Mouse (Mus musculus) stomach, embryonic 14.5 days (tissue): Measurements from ENCODE around the gene Slc16a5. TPM values are rescaled to one million over a fixed set of nuclear protein-coding genes. Genes with fewer than 3 reads are reported as not detected.
A peak's percentile ranks its signal among the peaks of the same experiment; 100 is the strongest.

Experiments used
- ATAC-seq: fragments of 200-750 bp; cut with Nextera tagmentation; 2 replicates; pipeline ENCODE4 v1.8.0; 2017; ENCODE audit warnings: low read depth, moderate TSS enrichment; ENCODE audit not compliant: insufficient number of reproducible peaks, insufficient read depth, low FRiP score
- H3K27ac ChIP-seq: fragments of 300-500 bp; sonication (generic); 2 replicates; pipeline ENCODE4 v1.5.1; 2014; ENCODE audit warnings: mild to moderate bottlenecking, low read length, moderate library complexity, mixed read lengths
- H3K27me3 ChIP-seq: fragments of 300-500 bp; sonication (generic); 2 replicates; pipeline ENCODE4 v1.6.1; 2014; ENCODE audit warnings: low read length, control low read depth, mixed read lengths; ENCODE audit not compliant: control insufficient read depth, insufficient read depth
- H3K36me3 ChIP-seq: fragments of 300-500 bp; sonication (generic); 2 replicates; pipeline ENCODE4 v1.6.1; 2014; ENCODE audit warnings: mild to moderate bottlenecking, control low read depth, low read length, moderate library complexity, mixed read lengths; ENCODE audit not compliant: control insufficient read depth, insufficient read depth
- H3K4me1 ChIP-seq: fragments of 300-500 bp; sonication (generic); 2 replicates; pipeline ENCODE4 v1.6.1; 2014; ENCODE audit warnings: low read length, control low read depth, mixed read lengths; ENCODE audit not compliant: control insufficient read depth, insufficient read depth
- H3K4me2 ChIP-seq: fragments of 300-500 bp; sonication (generic); replicated peaks from 2 replicates; pipeline ENCODE4 v1.6.1; 2014; ENCODE audit warnings: low read depth, low read length, control low read depth
- H3K4me3 ChIP-seq: fragments of 300-500 bp; sonication (generic); 2 replicates; pipeline ENCODE4 v1.5.1; 2014; ENCODE audit warnings: low read depth, low read length, control low read depth
- H3K9ac ChIP-seq: fragments of 300-500 bp; sonication (generic); replicated peaks from 2 replicates; pipeline ENCODE4 v1.6.1; 2014; ENCODE audit warnings: low read depth, mild to moderate bottlenecking, control low read depth, low read length, moderate library complexity, mixed read lengths
- H3K9me3 ChIP-seq: fragments of 300-500 bp; sonication (generic); 2 replicates; pipeline ENCODE4 v1.6.1; 2016; ENCODE audit warnings: low read depth, low read length, control low read depth; ENCODE audit not compliant: control insufficient read depth
- WGBS: fragments of 180-500 bp; shearing (Covaris S2); extraction: QIAGEN DNeasy Blood & Tissue Kit; methylation state at CpG from one replicate; pipeline ENCODE4 v1.1.7; 2014; 5-methylcytosine and 5-hydroxymethylcytosine counted together
- polyA plus RNA-seq: library from polyadenylated mRNA; unstranded; fragments of >200 nt; fragmentation: Nextera tagmentation; extraction: Ambion mirVana; gene quantifications from 2 replicates; pipeline ENCODE4 v1.2.1, GENCODE M21; 2014

Slc16a5 gene
- polyA plus RNA-seq, 1 experiment from 2014 or later: 0.32 TPM

DNA sequence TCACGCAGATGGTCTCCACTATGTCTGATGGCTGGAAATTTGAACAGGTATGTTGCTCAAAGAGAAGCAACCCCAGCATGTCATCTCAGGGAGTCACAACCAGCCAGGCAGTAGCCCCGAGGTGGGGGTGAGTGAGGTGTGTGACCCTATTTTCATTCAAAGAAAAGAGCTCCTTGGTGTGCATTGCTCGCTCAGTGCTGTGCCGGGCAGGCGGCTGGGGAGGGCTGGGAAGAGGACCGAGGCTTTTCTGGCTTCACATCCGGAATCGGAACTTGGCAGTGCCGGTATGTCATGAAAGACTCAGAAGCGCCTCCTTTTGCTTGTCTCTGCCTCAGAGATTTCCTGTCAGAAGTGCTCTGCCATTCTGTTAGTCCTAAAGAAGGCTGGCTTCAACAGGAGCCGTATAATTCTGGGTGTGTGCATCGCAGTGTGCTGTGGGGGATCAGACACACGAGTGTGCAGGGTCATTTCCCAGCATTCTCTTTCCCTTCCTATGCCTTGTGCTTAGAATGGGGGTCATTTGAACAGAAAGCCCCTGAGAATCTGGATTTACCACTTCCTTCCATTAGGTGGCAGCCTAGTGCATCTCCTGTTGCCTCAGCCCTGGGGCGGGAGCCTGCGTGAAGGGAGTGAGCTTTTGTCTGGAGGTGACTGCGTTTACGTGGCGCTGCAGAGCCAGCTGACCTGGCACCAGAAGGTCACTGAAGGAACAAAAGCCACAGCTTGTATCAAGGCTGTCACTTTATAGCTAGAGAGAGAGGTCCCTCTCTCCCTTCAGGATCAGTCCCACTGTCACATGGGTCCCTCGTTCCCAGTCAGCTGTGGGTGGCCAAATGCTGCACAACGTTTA is 34.6 kb upstream of the Slc16a5 start:
- 43% methylated on average over 20 of the region's 20 CpGs for WGBS
- Histone ChIP-seq H3K27ac (no peak overlapping the region), H3K36me3 (peaks cover 58% of the 10 kb centered on the region), H3K27me3 (no peaks in the 10 kb centered on the region), H3K4me1 (no peaks in the 10 kb centered on the region), H3K9me3 (no peaks in the 10 kb centered on the region), H3K9ac (no peak overlapping the region), H3K4me3 (no peak overlapping the region), H3K4me2 (no peak overlapping the region)
- no peak for ATAC-seq

DNA sequence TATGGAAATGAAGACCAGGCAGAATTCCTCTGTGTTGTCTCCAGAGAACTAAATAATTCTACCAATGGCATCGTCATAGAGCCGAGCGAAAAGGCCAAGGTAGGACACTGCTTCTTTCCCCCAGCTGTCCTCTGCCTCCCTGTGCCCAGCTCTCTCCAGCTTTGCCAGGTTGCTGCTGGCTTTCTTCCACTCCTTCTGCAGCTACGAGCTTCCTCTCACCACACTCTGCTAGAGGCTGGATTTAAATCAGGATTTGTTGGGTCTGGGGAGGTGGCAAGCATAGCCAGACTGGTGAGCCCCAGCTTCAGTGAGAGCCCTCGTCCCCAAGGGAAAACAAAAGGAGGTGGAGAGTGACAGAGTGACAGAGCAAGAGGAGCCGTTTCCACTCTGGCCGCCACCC is 33.0 kb upstream of the Slc16a5 start:
- WGBS: 88% methylated on average over 7 of the region's 7 CpGs
- no peak for ATAC-seq
- no peak overlapping the region for H3K9ac ChIP-seq
- H3K27ac ChIP-seq: no peak overlapping the region
- H3K36me3 ChIP-seq: peaks cover 56% of the 10 kb centered on the region
- no peak overlapping the region for H3K4me2 ChIP-seq
- H3K4me3 ChIP-seq: no peak overlapping the region
- H3K4me1 ChIP-seq: no peaks in the 10 kb centered on the region
- no peaks in the 10 kb centered on the region for H3K9me3 ChIP-seq
- no peaks in the 10 kb centered on the region for H3K27me3 ChIP-seq

DNA sequence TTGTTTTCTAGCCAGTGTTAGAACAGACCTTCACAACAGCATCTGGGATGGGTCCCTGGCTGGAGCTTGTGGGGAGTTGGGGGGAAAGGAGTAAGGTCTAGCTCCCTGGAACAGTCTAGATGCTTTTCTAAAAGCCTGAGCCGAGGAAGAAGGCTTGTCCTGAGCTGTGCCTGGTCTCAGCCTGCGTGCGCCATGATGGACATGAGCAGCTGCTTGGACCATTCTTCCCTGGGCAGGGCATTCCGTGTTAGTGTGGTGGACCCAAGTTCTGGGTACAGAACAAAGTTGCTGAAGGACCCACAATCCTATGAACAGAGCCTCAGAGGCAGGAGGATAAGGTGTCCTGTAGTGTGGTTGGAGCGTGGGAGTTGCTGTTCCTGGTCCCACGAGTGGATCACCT is 31.7 kb upstream of the Slc16a5 start:
- Histone ChIP-seq H3K4me3 (no peak overlapping the region), H3K9ac (no peak overlapping the region), H3K36me3 (peaks cover 51% of the 10 kb centered on the region), H3K27ac (no peak overlapping the region), H3K4me2 (no peak overlapping the region), H3K4me1 (peaks cover 4% of the 10 kb centered on the region), H3K27me3 (no peaks in the 10 kb centered on the region), H3K9me3 (no peaks in the 10 kb centered on the region)
- 94% methylated on average over 6 of the region's 6 CpGs for WGBS
- no peak for ATAC-seq

DNA sequence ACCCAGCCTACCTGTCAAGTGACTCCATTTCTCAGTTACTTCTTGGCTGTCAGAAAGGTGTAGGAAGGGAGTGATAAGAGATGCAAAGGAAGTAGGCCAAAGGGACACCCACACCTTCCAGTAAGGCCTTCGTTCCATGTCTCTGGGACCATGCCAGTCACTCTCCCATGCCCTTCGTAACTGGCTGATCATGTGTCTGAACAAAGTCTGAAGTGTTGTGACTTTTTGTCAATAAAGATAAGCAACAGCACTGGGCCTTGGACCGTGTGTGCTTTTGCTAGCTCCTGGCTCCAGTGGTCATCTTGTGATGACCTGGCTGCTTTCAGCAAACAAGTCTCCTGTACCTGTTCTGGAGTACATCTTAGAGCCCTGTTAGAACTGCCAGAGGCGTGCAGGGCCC is 29.5 kb upstream of the Slc16a5 start:
- Histone ChIP-seq H3K27me3 (no peaks in the 10 kb centered on the region), H3K27ac (no peak overlapping the region), H3K4me3 (no peak overlapping the region), H3K4me1 (peaks cover 10% of the 10 kb centered on the region), H3K36me3 (peaks cover 37% of the 10 kb centered on the region), H3K9ac (no peak overlapping the region), H3K9me3 (no peaks in the 10 kb centered on the region), H3K4me2 (no peak overlapping the region)
- no peak for ATAC-seq
- 61% methylated on average over 4 of the region's 4 CpGs for WGBS

DNA sequence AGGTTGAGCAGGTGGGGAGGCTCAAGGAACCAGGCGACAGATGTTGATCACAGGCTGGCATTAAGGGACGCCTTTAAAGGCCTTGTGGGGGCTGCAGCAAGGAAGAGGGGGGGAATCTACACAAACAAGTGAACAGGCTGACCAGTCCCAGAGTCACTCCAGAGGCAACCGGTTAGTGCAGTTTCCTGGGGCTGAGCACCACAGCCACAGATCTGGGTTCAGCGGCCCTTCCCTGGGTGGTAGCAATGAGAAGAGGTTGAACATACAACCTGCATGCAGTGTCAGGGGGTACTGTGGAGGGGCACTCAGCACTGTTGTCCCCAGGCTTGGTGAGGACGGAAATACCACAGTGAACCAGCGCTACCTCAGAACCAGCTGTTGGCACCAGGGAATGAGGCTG is 28.9 kb upstream of the Slc16a5 start:
- Histone ChIP-seq H3K4me2 (no peak overlapping the region), H3K27me3 (no peaks in the 10 kb centered on the region), H3K27ac (no peak overlapping the region), H3K36me3 (peaks cover 37% of the 10 kb centered on the region), H3K9ac (no peak overlapping the region), H3K4me1 (peaks cover 10% of the 10 kb centered on the region), H3K4me3 (no peak overlapping the region), H3K9me3 (no peaks in the 10 kb centered on the region)
- WGBS: 61% methylated on average over 6 of the region's 6 CpGs
- no peak for ATAC-seq

DNA sequence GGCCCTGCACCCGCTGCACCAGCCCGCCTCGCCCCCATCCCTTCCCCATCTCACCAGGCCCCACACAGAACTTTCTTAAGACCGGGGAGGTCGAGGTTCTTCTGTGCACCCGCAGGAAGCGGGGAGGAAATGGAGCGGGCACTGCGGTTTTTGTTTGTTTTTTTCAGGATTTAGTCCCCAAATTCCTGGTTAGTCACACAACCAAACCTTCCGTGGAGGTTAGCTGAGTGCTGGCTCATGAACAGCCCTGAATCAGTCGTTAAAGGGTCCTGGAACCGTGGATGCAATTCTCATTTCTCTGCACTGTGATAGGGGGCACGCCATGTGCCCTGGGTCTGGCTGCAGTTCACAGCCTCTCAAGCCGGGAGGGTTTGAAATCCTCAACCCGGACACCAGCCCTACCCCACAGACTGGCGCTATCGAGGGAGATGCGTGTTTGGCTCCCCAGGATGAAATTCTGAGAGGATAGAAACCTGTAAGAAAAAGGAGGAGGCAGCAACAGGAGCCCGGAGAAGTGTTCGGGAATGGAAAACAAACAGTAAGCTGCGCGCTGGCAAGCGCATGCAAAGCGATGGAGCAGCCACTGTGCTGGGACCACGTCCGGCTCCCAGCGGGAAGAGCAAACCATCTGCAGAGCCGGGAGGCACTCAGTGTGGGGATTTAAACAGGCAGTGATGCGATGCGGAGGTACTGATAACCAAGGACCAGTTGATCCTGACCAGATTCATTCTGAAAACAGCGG is 26.5 kb upstream of the Slc16a5 start:
- H3K9ac ChIP-seq: no peak overlapping the region
- peaks cover 16% of the 10 kb centered on the region for H3K36me3 ChIP-seq
- H3K4me2 ChIP-seq: peak overlapping the region; percentile 55
- peak overlapping the region; percentile 20 for H3K4me3 ChIP-seq
- WGBS: 4% methylated on average over 31 of the region's 31 CpGs
- no peak; the same call in 1 of the 2 replicates for ATAC-seq
- H3K27me3 ChIP-seq: no peaks in the 10 kb centered on the region
- H3K4me1 ChIP-seq: peaks cover 10% of the 10 kb centered on the region
- no peak overlapping the region for H3K27ac ChIP-seq
- H3K9me3 ChIP-seq: no peaks in the 10 kb centered on the region

DNA sequence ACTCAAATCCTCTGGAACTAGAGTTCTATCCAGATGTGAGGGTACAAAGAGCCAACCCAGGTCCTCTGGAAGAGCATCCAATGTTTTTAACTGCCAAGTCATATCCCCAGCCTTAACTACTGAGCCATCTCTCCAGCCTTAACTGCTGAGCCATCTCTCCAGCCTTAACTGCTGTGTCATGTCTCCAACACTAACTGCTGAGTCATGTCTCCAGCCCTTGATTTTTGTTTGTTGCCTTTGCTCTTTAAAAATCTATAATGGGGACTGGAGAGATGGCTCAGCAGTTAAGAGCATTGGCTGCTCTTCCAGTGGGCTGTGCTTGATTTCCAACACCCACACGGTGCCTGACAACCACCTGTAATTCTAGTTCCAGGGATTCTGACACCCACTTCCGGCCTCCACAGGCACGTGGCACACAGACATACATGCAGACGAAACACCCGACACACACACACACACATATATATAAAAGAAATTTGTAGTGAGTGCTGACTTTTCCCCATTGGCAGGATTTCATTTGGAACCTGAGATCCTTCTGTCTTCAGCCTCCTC is 24.6 kb upstream of the Slc16a5 start:
- H3K27me3 ChIP-seq: no peaks in the 10 kb centered on the region
- no peak overlapping the region for H3K27ac ChIP-seq
- no peaks in the 10 kb centered on the region for H3K36me3 ChIP-seq
- H3K9ac ChIP-seq: no peak overlapping the region
- 77% methylated on average over 5 of the region's 5 CpGs for WGBS
- H3K4me2 ChIP-seq: no peak overlapping the region
- no peak for ATAC-seq
- peaks cover 10% of the 10 kb centered on the region for H3K4me1 ChIP-seq
- no peak overlapping the region for H3K4me3 ChIP-seq
- no peaks in the 10 kb centered on the region for H3K9me3 ChIP-seq

DNA sequence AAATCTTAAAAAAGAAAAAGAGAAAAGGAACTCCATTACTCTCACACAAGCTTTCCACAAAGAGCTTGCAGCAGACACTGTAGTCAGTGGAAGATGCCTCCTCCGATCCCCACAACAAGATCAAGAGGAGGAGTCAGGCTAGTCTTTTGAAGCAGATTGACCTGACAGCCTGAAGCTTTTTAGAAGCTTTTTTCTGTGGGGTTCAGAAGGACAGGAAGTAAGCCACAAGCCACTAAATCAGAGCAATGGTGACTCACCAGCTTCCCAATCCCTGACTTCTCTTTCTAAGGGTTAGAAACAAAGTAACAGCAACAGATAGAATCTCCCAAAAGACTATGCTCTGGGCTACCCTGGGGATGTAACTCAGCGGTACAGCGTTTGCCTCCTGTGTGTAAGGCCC is 22.9 kb upstream of the Slc16a5 start:
- H3K9me3 ChIP-seq: no peaks in the 10 kb centered on the region
- no peak overlapping the region for H3K27ac ChIP-seq
- no peaks in the 10 kb centered on the region for H3K27me3 ChIP-seq
- 90% methylated on average over 3 of the region's 3 CpGs for WGBS
- no peak overlapping the region for H3K4me2 ChIP-seq
- H3K9ac ChIP-seq: no peak overlapping the region
- ATAC-seq: no peak
- H3K4me1 ChIP-seq: peaks cover 10% of the 10 kb centered on the region
- H3K4me3 ChIP-seq: no peak overlapping the region
- H3K36me3 ChIP-seq: no peaks in the 10 kb centered on the region
